Mouse (Mus musculus): ENCODE measurements at regions not wholly inside any gene's neighbourhood (a gene's known extent, or its start where the extent isn't known, plus 50 kb on each side); places are given as distances from the start of the nearest gene placed in this dataset.
A peak's percentile ranks its signal among the peaks of the same experiment; 100 is the strongest.

- Histone ChIP-seq H3K4me1 (replicated peaks) (no peaks in the 10 kb centered on the region), H3K9me3 (no peaks in the 10 kb centered on the region), H3K4me3 (replicated peaks) (no peak overlapping the region), H3K27me3 (replicated peaks) (no peaks in the 10 kb centered on the region), H3K9ac (no peak overlapping the region), H3K36me3 (no peaks in the 10 kb centered on the region), H3K4me2 (replicated peaks) (no peak overlapping the region), H3K27ac (no peak overlapping the region)
- no peak for ATAC-seq
- WGBS: 71% methylated on average over 2 of the region's 2 CpGs
Measured at GRCm38 (mm10) chr2:145003509-145003908, 164.0 kb upstream of the Slc24a3 start.

- Histone ChIP-seq H3K4me1 (replicated peaks) (no peaks in the 10 kb centered on the region), H3K4me3 (replicated peaks) (no peak overlapping the region), H3K27me3 (replicated peaks) (no peaks in the 10 kb centered on the region), H3K27ac (no peak overlapping the region), H3K4me2 (replicated peaks) (no peak overlapping the region), H3K36me3 (no peaks in the 10 kb centered on the region), H3K9ac (no peak overlapping the region), H3K9me3 (no peaks in the 10 kb centered on the region)
- ATAC-seq: no peak
Measured at GRCm38 (mm10) chr2:145010674-145011073, 156.9 kb upstream of the Slc24a3 start.

GRCm38 (mm10) chr2:145011221-145011620 lies 156.3 kb upstream of the Slc24a3 start:
- H3K9ac ChIP-seq: no peak overlapping the region
- no peaks in the 10 kb centered on the region for H3K27me3 ChIP-seq (replicated peaks)
- H3K4me1 ChIP-seq (replicated peaks): no peaks in the 10 kb centered on the region
- H3K4me2 ChIP-seq (replicated peaks): no peak overlapping the region
- H3K4me3 ChIP-seq (replicated peaks): no peak overlapping the region
- 79% methylated on average over 4 of the region's 4 CpGs for WGBS
- no peak overlapping the region for H3K27ac ChIP-seq
- no peak for ATAC-seq
- no peaks in the 10 kb centered on the region for H3K9me3 ChIP-seq
- H3K36me3 ChIP-seq: no peaks in the 10 kb centered on the region

GRCm38 (mm10) chr2:145015951-145016350 lies 151.6 kb upstream of the Slc24a3 start:
- Histone ChIP-seq H3K4me1 (replicated peaks) (no peaks in the 10 kb centered on the region), H3K4me2 (replicated peaks) (no peak overlapping the region), H3K36me3 (no peaks in the 10 kb centered on the region), H3K4me3 (replicated peaks) (no peak overlapping the region), H3K9me3 (no peaks in the 10 kb centered on the region), H3K27me3 (replicated peaks) (no peaks in the 10 kb centered on the region), H3K9ac (no peak overlapping the region), H3K27ac (no peak overlapping the region)
- 69% methylated on average over 5 of the region's 5 CpGs for WGBS
- no peak for ATAC-seq

GRCm38 (mm10) chr2:145016939-145017338 lies 150.6 kb upstream of the Slc24a3 start:
- H3K4me2 ChIP-seq (replicated peaks): no peak overlapping the region
- no peak overlapping the region for H3K4me3 ChIP-seq (replicated peaks)
- H3K36me3 ChIP-seq: no peaks in the 10 kb centered on the region
- ATAC-seq: no peak
- no peak overlapping the region for H3K9ac ChIP-seq
- H3K27ac ChIP-seq: no peak overlapping the region
- no peaks in the 10 kb centered on the region for H3K4me1 ChIP-seq (replicated peaks)
- H3K9me3 ChIP-seq: no peaks in the 10 kb centered on the region
- no peaks in the 10 kb centered on the region for H3K27me3 ChIP-seq (replicated peaks)

- Histone ChIP-seq H3K9ac (no peak overlapping the region), H3K36me3 (no peaks in the 10 kb centered on the region), H3K27me3 (replicated peaks) (no peaks in the 10 kb centered on the region), H3K9me3 (no peaks in the 10 kb centered on the region), H3K4me3 (replicated peaks) (no peak overlapping the region), H3K4me2 (replicated peaks) (no peak overlapping the region), H3K27ac (no peak overlapping the region), H3K4me1 (replicated peaks) (no peaks in the 10 kb centered on the region)
- 81% methylated on average over 2 of the region's 2 CpGs for WGBS
- no peak for ATAC-seq
Measured at GRCm38 (mm10) chr2:145017625-145018167, 149.9 kb upstream of the Slc24a3 start.

- no peaks in the 10 kb centered on the region for H3K36me3 ChIP-seq
- H3K9ac ChIP-seq: no peak overlapping the region
- no peaks in the 10 kb centered on the region for H3K27me3 ChIP-seq (replicated peaks)
- no peak overlapping the region for H3K4me3 ChIP-seq (replicated peaks)
- no peak overlapping the region for H3K4me2 ChIP-seq (replicated peaks)
- no peak for ATAC-seq
- H3K27ac ChIP-seq: no peak overlapping the region
- H3K4me1 ChIP-seq (replicated peaks): no peaks in the 10 kb centered on the region
- 75% methylated on average over 2 of the region's 2 CpGs for WGBS
- H3K9me3 ChIP-seq: no peaks in the 10 kb centered on the region
Measured at GRCm38 (mm10) chr2:145047743-145048142, 119.8 kb upstream of the Slc24a3 start.

GRCm38 (mm10) chr2:145049655-145050376 lies 117.7 kb upstream of the Slc24a3 start:
- Histone ChIP-seq H3K9ac (no peak overlapping the region), H3K4me1 (replicated peaks) (no peaks in the 10 kb centered on the region), H3K36me3 (no peaks in the 10 kb centered on the region), H3K4me2 (replicated peaks) (no peak overlapping the region), H3K4me3 (replicated peaks) (no peak overlapping the region), H3K27me3 (replicated peaks) (no peaks in the 10 kb centered on the region), H3K9me3 (no peaks in the 10 kb centered on the region), H3K27ac (no peak overlapping the region)
- ATAC-seq: no peak
- WGBS: 68% methylated on average over 4 of the region's 4 CpGs

- no peak overlapping the region for H3K4me3 ChIP-seq (replicated peaks)
- no peaks in the 10 kb centered on the region for H3K9me3 ChIP-seq
- no peak overlapping the region for H3K27ac ChIP-seq
- H3K4me1 ChIP-seq (replicated peaks): no peaks in the 10 kb centered on the region
- WGBS: 73% methylated on average over 2 of the region's 2 CpGs
- no peaks in the 10 kb centered on the region for H3K36me3 ChIP-seq
- no peaks in the 10 kb centered on the region for H3K27me3 ChIP-seq (replicated peaks)
- H3K4me2 ChIP-seq (replicated peaks): no peak overlapping the region
- no peak overlapping the region for H3K9ac ChIP-seq
- ATAC-seq: no peak
Measured at GRCm38 (mm10) chr2:145052405-145052804, 115.1 kb upstream of the Slc24a3 start.

GRCm38 (mm10) chr2:145056219-145056618 lies 111.3 kb upstream of the Slc24a3 start:
- ATAC-seq: 0 out of 2 replicates have a peak, but pooled peaks have one; percentile 34
- Histone ChIP-seq H3K4me1 (replicated peaks) (no peaks in the 10 kb centered on the region), H3K9ac (no peak overlapping the region), H3K27ac (peak overlapping the region; percentile 56; the same call in 1 of the 2 replicates), H3K4me3 (replicated peaks) (no peak overlapping the region), H3K36me3 (no peaks in the 10 kb centered on the region), H3K27me3 (replicated peaks) (no peaks in the 10 kb centered on the region), H3K4me2 (replicated peaks) (no peak overlapping the region), H3K9me3 (no peaks in the 10 kb centered on the region)
- 43% methylated on average over 3 of the region's 3 CpGs for WGBS

GRCm38 (mm10) chr2:145056762-145057161 lies 110.8 kb upstream of the Slc24a3 start:
- H3K9me3 ChIP-seq: no peaks in the 10 kb centered on the region
- WGBS: 50% methylated on average over 5 of the region's 5 CpGs
- no peak overlapping the region for H3K4me2 ChIP-seq (replicated peaks)
- no peaks in the 10 kb centered on the region for H3K4me1 ChIP-seq (replicated peaks)
- H3K9ac ChIP-seq: no peak overlapping the region
- ATAC-seq: peak; percentile 63; the same call in 1 of the 2 replicates
- H3K27me3 ChIP-seq (replicated peaks): no peaks in the 10 kb centered on the region
- no peak overlapping the region for H3K4me3 ChIP-seq (replicated peaks)
- H3K36me3 ChIP-seq: no peaks in the 10 kb centered on the region
- H3K27ac ChIP-seq: no peak overlapping the region

GRCm38 (mm10) chr2:145069931-145070330 lies 97.6 kb upstream of the Slc24a3 start:
- 76% methylated on average over 1 of the region's 1 CpGs for WGBS
- no peaks in the 10 kb centered on the region for H3K36me3 ChIP-seq

GRCm38 (mm10) chr2:145081926-145082325 lies 85.6 kb upstream of the Slc24a3 start:
- Histone ChIP-seq H3K27ac (no peak overlapping the region), H3K4me1 (replicated peaks) (no peaks in the 10 kb centered on the region), H3K9me3 (no peaks in the 10 kb centered on the region), H3K4me2 (replicated peaks) (no peak overlapping the region), H3K36me3 (no peaks in the 10 kb centered on the region), H3K9ac (no peak overlapping the region), H3K27me3 (replicated peaks) (no peaks in the 10 kb centered on the region), H3K4me3 (replicated peaks) (no peak overlapping the region)
- 83% methylated on average over 2 of the region's 2 CpGs for WGBS
- ATAC-seq: no peak

More at GRCm38 (mm10) chr2:145069931-145070330, 97.6 kb upstream of the Slc24a3 start:
- Histone ChIP-seq H3K9me3 (no peaks in the 10 kb centered on the region), H3K4me3 (replicated peaks) (no peak overlapping the region), H3K9ac (no peak overlapping the region), H3K4me2 (replicated peaks) (no peak overlapping the region), H3K27ac (no peak overlapping the region), H3K4me1 (replicated peaks) (no peaks in the 10 kb centered on the region), H3K27me3 (replicated peaks) (no peaks in the 10 kb centered on the region)
- no peak for ATAC-seq

All from intestine, embryonic 15.5 days (tissue).